Mouse (Mus musculus) right cerebral cortex, adult 2 months (tissue): Measurements from ENCODE around the gene Fmo9.

Experiments used
- DNase-seq, 2 experiments: peaks; one replicate each; pipeline ENCODE4 v3.0.0; 2021 to 2022; ENCODE audit warnings: low spot score in 2 of 2

Gene Fmo9

DNA sequence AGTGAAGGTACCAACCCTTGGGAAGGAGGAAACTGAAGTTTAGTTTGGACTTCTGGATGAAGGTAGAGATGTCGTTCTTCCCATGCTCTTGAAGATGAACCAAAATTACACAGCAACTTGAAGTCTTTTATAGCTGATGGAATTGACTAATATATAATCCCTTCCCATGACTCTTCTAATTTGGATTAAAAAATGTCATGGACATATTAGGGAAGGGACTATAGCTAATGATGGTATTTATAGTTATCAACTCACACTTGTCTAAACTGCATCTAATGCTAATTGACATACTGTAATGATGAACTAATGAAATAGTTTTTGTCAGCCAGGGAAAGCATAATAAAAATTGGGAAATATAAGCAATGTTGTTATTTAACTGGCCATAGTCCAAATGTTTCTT, at the start of gene Fmo9:
TSS of gene Fmo9 (minus strand) at position 101 of the 400 bp plus-strand sequence.
- no peak for DNase-seq

DNA sequence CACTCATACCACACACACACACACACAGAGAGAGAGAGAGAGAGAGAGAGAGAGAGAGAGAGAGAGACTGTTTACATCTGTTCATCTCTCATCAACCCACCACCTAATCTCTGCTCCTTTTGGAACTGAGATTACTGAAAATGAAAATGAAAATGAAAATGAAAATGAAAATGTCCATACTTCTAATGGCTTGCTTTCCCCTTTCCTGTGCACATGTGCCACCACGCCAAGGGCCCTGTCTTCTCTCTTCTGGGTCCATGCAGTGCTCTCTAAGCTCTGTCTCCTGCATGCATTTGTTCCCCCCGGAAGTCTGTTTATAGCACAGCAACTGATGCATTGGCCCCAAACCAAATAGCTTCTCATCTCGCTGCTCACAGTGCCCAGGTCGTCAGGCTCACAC, 49.2 kb upstream of the Fmo9 start:
- DNase-seq = no peak

DNA sequence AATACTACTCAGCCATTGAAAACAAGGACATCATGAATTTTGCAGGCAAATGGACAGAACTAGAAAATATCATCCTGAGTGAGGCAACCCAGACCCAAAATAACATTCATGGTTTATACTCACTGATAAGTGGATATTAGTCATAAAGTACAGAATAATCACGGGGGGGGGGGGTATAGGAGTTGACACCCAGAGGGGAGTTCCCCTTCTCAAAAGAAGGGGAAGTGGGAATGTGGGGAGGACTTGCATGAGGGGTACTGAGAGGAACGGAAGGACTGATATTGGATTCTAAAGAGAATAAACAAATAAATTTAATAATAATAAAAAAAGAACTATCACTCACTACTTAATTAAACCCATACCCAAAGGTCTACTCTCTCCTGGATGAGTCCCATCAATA, 48.6 kb upstream of the Fmo9 start:
- DNase-seq = no peak

DNA sequence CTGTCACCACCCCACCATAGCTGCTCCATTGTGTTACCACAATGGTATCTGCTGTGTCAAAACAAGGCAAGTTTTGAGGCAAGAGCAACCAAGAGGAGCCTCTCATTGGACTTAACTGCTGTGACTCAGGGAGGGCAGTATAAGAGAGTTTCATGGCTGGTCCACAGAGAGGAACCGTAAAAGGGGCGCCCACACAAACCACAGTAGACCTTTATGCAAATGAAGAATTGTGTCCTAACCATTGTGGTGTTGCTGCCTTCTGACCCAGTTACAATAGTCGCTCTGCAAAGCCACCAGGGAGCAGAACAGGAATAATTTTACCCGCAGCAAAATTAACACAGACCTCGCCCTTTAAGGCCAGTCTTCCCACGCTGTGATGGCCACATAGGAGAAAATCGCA, 29.2 kb upstream of the Fmo9 start:
- no peak for DNase-seq

DNA sequence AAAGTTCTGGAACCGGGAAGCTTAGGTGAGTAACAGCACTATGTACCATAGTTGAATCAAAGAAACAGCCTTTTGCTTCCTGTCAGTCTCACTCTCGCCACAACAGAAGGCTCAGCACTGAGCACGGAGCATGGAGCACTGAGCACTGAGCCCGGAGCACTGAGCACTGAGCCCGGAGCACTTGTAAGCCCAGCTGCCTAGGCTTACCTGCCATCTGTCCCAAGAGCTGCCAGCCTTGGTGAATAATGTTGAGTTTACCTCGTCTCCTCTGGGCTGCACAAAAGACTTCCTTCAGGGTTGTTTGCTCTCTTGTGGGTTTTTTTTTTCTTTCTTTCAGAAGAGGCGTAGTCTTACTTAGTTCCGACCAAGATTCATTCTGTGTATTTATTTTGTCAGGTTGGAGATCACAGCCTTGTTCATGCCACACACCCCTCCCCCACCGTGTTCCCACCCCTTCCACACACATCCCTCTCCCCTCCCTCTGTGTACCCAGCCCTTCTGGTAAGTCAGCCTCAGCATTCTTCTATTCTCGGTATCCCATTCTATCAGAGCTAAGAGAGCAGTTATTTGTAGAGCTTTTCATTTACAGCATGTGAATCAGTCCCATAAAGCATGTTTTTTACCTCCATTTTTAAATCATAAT, 20.7 kb upstream of the Fmo9 start:
- no peak for DNase-seq

DNA sequence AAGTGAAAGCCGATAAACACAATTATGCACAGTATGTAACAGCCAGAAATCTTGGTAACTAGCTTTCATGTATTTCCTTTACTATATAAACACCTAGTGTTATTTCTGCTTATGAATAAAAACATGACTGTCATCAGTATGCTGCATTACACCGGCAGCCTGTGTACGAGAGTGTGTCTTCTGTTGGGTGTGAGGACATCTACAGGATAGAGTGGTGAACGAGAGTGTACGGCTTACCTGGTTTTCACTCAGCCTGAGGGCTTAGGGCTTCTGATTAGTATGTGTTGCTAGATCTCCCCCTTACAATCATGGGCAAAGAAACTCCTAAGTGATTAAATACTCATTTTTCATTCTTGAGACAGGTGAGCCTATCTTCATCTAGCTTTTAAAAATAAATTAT, 12.4 kb downstream of the Fmo9 start:
- DNase-seq = no peak

DNA sequence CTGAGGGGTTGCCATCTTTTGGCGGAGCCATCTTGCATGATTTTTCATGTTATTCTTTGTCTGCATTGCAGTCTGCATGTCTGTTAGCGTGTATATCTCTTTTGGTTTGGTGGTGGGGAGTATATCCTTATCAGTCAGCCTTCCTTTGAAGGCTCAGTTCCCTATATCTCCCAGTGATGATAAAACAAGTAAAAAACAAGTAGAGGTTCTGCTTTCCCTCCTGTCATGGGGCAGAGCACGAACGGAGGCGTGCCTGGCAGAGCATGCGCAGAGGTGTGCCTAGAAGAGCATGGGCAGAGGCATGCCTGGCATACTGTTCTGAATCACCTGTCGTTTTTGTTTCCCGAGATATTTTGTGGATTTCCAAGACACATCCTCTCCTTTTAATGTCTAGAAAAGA, 20.8 kb downstream of the Fmo9 start:
- no peak for DNase-seq

DNA sequence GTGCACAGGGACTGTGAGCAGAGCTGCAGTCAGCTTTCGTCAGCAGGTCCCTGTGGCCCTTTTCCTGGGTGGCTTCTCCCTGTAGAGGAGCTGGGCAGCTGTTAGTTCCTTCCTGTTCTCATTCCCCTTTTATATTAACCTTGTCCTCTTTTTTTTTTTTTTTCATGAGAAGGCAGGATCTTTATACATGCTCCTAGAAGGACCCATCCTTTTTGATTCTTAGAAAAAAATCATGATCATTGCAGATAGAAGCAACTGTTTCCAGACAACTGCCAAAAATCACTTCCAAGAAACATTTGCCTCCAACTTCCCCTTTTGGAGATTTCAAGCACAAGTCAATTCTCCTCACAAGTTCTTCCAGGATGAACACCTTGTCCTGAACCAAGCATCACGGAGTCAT, 34.1 kb downstream of the Fmo9 start, which contains the start of gene Gm4847:
TSS of gene Gm4847 (minus strand) at position 101 of the 400 bp plus-strand sequence.
- no peak for DNase-seq
